Mouse (Mus musculus) embryonic fibroblast, embryonic 13.5 days (primary cell): ENCODE results near the gene Ifi27. TPM values are rescaled to one million over a fixed set of nuclear protein-coding genes. Genes with fewer than 3 reads are reported as not detected.
"Not testable (repeated sequence)": the region's sequence is repeated elsewhere in the genome, so short reads cannot be mapped to it uniquely, and the experiment has no call there.

ENCODE experiments used
- H3K27ac ChIP-seq: 2 replicates; pipeline ENCODE4 v1.5.1; 2012; ENCODE audit warnings: low read length, control low read depth, inconsistent platforms; ENCODE audit not compliant: insufficient read depth
- H3K4me1 ChIP-seq: 2 replicates; pipeline ENCODE4 v1.6.1; 2011; ENCODE audit warnings: low read length; ENCODE audit not compliant: control insufficient read depth, insufficient read depth
- H3K4me3 ChIP-seq: 2 replicates; pipeline ENCODE4 v1.5.1; 2011; ENCODE audit warnings: mild to moderate bottlenecking, control low read depth, low read length; ENCODE audit not compliant: insufficient read depth
- CTCF ChIP-seq: IDR thresholded peaks from 2 replicates; pipeline ENCODE4 v1.5.1; 2011; ENCODE audit warnings: mild to moderate bottlenecking, control low read depth, low read length, moderate library complexity, borderline replicate concordance; ENCODE audit not compliant: insufficient read depth
- POLR2A ChIP-seq: IDR thresholded peaks from 2 replicates; pipeline ENCODE4 v1.6.1; 2011; ENCODE audit warnings: low read depth, mild to moderate bottlenecking, control low read depth, low read length, moderate library complexity
- polyA plus RNA-seq: library from polyadenylated mRNA; stranded (reverse); fragments of >200 nt; gene quantifications from 2 replicates; pipeline ENCODE4 v1.2.4, GENCODE M21; 2011; ENCODE audit warnings: low read depth; ENCODE audit not compliant: missing spikeins, insufficient read length

Ifi27 gene
- polyA plus RNA-seq, 1 experiment, result 203 TPM

DNA sequence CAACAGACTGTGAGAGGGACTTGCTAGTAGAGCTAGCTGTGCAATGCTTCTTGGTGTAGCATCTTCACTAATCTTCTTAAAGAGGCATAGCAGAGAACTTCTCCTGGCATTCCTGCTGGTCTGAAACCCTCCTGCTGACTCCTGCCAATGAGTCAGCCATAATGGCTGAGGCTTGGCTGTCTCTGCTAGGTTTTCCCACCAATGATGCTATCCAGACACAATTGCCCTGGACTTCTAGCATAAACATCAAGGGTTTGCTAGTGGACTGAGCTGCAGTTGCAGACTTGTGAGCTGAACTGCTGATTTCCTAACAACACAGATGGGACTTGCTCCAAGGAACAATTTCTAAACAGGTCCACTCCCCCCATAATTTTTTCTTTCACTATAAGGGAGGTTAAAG lies 19.4 kb downstream of the Ifi27 start:
- Histone ChIP-seq H3K27ac (no peak overlapping the region), H3K4me3 (no peak overlapping the region), H3K4me1 (no peaks in the 10 kb centered on the region)
- no peak for TF ChIP-seq CTCF
- no peak for TF ChIP-seq POLR2A

DNA sequence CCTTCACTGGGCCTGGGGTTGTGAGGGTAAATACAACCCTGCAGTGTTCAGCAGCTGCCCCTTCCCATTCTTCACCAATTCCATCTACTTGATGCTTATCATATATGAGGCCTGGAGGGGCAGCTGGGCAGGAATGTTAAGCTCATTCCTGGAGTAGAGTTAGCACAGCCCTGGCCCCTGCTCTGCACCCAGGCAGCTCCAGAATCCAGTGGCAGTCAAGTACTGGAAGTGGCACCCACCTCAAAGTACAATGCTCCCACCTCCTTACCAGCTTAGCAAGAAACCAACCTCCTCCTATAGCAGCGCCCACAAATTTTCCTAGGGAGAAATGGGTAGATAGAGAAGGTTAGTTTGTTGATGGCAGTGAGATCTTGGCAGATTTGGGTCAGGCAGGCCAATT lies 22.7 kb downstream of the Ifi27 start:
- H3K4me1 ChIP-seq, H3K4me3 ChIP-seq, H3K27ac ChIP-seq: not testable (repeated sequence)

DNA sequence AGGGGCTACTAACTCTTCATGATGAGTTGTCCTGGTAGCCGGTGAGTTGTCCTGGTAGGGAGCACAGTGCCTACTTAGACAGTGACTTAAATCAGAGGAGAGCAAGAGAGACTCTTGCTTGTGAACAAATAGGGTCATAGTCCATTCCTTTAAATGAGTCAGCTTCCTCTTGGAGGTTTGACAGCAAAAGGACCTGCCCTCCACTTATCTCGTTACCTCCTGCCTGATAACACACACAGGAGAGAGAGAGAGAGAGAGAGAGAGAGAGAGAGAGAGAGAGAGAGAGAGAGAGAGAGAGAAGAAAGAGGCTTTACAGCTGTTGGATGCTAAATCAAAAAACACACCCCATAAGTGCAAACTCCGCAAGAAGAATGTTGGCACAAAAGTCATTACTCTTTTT lies 23.1 kb downstream of the Ifi27 start, which contains the start of gene Ifi27l2b:
Gene Ifi27l2b (minus strand): TSS at position 84 of the 400 bp plus-strand sequence.
- TF ChIP-seq POLR2A (no peak), CTCF (no peak)
- Histone ChIP-seq H3K4me3 (no peak within 1 kb of the TSS), H3K27ac (no peak within 1 kb of the TSS), H3K4me1 (no peaks in the 10 kb centered on the region)

DNA sequence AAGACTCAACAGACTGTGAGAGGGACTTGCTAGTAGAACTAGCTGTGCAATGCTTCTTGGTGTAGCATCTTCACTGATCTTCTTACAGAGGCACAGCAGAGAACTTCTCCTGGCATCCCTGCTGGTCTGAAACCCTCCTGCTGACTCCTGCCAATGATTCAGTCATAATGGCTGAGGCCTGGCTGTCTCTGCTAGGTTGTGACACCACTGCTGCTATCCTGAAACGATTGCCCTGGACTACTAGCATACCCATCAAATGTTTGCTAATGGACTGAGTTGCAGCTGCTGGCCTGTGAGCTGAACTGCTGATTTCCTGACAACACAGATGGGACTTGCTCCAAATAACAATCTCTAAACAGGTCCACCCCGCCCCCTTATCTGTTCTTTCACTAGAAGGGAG lies 40.5 kb downstream of the Ifi27 start:
- no peaks in the 10 kb centered on the region for H3K4me1 ChIP-seq
- TF ChIP-seq CTCF (no peak), POLR2A (no peak)
- H3K27ac ChIP-seq, result no peak overlapping the region

DNA sequence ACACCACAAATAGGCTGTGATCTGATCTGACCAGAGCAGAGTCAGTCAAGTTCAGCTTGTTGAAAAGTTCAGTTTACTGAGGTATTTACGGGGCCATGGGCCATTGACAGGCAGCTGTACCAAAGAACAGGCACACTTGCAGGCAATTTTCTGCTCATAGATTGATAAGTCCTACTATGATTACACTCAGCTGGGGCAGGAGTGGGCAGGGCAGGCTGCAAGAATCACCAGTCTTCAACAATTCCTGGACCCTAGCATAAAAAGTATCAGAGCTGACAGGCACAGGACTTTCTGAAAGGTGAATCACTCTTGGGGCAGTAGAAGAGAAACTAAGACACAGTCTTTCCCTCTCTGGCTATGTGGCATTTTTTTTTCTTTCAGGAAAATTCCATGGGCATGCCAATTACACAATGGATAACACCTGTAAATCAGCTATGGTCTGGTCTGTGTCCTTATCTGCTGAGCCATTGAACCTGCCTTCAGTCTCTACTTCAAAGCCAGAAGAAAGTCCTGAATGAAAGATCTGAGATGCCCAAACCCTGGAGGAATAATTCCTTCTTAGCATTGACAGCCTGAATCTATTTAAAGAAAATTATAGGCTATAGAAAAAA lies 42.9 kb downstream of the Ifi27 start:
- TF ChIP-seq CTCF (no peak), POLR2A (no peak)
- H3K4me3 ChIP-seq, result no peak overlapping the region
- H3K4me1 ChIP-seq, result no peaks in the 10 kb centered on the region
- no peak overlapping the region for H3K27ac ChIP-seq

More for the DNA sequence above, 40.5 kb downstream of the Ifi27 start:
- no peak overlapping the region for H3K4me3 ChIP-seq

DNA sequence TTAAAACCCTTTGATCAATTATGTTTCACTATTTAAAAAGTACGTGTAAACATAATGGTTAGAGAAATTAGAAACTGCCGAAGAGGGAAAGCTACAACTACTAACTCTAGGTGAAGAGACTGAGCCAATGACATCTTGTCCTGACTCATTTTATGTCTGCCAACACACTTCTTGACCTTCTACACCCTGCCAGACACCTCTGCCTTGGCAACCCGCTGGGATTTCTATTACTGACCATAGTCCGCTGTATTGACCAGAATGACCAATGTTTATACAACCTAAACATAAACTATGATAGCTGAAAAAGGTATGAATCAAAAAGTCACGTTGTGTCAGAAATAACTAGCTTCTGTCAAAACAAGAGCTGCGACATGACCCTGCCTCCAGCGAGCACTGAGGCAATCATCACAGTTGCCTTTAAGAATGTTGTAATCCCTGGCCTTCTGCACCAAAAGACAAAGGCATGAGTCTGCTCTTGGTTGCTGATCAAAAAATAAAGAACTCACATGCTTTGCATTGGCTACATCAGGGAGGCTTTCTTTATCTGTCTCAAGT lies 43.5 kb downstream of the Ifi27 start:
- no peak overlapping the region for H3K4me3 ChIP-seq
- H3K4me1 ChIP-seq, result no peaks in the 10 kb centered on the region
- H3K27ac ChIP-seq, result no peak overlapping the region
- no peak for TF ChIP-seq CTCF
- no peak for TF ChIP-seq POLR2A

DNA sequence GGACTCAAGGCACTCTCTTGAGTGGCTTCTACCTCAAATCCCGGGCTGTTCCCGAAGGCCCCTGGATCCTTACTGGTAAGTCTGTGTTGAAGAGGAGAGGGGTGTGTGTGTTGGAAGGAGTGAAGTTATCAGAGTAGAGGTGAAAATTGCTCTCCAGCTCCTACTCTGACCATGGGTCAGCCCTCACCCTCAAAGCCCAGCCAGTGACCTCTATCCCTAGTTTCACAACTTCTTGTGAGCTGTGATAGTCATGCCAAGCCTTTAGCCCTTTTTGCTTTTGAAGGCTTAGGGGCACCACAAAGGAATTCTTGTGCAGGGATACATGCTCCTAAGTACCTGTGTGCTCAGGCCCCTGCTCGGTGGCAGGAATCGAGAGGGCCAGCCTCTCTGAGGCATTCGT lies 47.7 kb downstream of the Ifi27 start:
- TF ChIP-seq CTCF, result no peak
- no peak for TF ChIP-seq POLR2A
- H3K27ac ChIP-seq, result no peak overlapping the region
- H3K4me1 ChIP-seq, result no peaks in the 10 kb centered on the region
- no peak overlapping the region for H3K4me3 ChIP-seq

DNA sequence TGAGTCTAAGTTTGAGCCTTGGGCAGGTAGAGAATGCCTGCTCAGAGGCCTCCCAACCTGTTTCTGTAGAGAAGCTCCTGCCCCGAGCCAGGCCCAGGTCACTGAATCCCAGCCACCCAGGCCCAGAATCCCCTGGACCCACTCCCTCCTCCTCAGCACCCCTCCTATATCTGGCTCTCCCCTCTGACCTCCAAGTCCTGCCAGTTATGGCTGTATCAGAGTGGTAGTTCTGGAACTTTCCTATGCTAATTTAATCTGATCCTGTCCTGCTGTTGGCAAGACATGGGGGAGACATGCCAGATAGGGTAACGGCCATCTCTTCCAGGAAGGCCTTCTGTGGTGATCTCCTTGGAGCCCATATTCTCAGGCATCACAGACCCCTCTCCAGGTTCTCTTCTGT lies 48.8 kb downstream of the Ifi27 start:
- no peak overlapping the region for H3K4me3 ChIP-seq
- H3K27ac ChIP-seq, result no peak overlapping the region
- TF ChIP-seq POLR2A (no peak), CTCF (no peak)
- no peaks in the 10 kb centered on the region for H3K4me1 ChIP-seq

DNA sequence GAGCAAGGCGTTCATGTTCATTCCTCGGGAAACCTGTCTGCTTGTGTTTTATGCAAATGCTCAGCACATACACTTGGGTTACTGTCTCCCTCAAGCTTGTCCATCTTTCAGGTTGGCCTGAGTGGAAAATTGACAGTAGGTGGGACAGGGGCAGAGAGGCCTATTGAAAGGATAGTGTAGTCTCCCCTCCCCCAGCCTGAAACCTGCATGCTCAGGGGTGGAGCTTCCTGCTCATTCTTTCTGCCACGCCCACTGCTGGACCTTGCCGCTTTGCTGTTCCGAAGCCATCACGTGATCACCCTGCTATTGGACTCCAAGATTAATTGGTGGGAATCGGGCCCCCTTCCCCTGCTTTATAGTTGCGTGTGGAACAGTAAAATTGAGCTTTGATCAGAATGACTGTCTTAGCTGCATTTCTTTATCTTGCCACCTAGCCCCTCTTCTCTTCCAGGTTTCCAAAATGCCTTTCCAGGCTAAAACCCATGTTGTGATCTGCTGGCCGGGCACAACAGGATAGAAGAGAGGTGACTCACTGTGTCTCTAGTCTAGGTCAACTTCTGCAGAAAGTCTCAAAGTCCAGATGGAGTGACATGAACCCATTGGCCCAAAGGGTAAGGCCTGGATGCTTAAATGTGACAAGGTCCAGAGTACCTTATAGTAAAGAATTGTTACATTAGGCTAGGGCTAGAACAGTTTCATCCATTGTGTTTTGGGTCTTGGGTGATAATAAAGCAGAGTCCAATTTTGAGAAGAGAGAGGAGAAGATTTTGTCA lies 50.4 kb downstream of the Ifi27 start:
- not testable (repeated sequence) for H3K4me3 ChIP-seq, H3K27ac ChIP-seq, H3K4me1 ChIP-seq

DNA sequence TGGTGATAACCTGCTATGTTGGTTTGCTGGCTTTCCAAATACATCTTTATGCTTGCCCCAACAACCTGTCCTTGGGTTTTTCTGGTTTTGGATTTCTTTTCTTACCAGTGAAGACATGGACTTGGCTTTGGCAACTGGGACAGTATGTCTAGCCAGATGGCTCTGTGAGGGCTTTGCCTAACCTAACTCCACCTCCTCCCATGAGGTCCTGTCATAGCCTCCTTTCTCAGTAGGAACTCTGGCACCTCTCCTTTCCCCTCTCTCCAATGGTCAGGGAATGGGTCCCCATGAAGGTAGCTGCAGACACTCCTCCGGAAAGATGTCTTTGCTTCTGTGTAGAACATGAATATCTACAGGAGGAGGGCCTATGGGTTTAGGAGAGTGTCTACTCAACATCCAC lies 52.7 kb downstream of the Ifi27 start:
- no peaks in the 10 kb centered on the region for H3K4me1 ChIP-seq
- H3K4me3 ChIP-seq, result no peak overlapping the region
- no peak overlapping the region for H3K27ac ChIP-seq
- TF ChIP-seq CTCF, result no peak
- TF ChIP-seq POLR2A, result no peak

DNA sequence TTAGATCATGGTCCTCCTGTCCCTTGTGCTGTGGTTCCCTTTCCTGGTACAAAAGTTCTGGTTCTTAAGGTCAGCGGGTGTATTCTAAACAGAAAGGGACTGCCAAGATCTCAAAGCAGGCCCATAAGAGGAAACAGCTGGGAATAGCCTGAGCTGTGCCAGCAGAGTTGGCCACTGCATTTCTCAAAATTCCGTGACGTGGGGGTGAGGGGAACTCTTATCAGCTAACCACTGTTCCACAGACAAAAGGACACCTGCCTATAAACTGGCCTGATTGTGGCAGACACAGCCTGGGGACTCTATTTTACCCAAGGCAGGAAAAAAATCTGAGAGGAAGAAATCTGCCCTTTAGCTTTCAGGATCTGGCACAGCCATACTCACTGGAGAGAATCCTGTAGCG lies 53.3 kb downstream of the Ifi27 start:
- Histone ChIP-seq H3K4me3 (no peak overlapping the region), H3K27ac (no peak overlapping the region), H3K4me1 (no peaks in the 10 kb centered on the region)
- TF ChIP-seq POLR2A (no peak), CTCF (no peak)
